Mouse (Mus musculus) frontal cortex, postnatal 10 days (tissue): ENCODE results near the gene Tbc1d30.

ENCODE experiments used
- DNase-seq, 2 experiments: peaks; one replicate each; pipeline ENCODE4 v3.0.0; 2022; ENCODE audit warnings: low spot score in 2 of 2, mixed read lengths in 1 of 2

Tbc1d30 gene

DNA sequence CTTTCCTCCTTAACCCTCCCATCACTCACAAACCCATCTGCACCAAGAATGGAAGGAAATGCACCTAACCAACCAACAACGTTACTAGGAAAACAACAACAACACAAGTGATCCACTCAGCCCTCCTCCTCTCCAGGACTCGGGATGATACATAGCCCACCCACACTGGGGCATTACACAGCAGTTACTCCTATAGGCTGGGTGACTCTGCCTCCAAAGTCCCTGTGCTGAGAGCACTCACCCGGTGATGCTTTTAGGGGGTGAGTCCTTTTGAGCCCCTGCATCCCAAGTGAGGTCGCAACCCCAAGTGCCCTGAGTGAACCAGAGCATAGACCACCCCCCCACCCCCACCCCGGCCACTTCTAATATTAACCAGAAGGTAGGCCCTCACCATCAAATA, 123.7 kb downstream of the Tbc1d30 start:
- DNase-seq = no peak

- DNase-seq = no peak
These were observed 125.4 kb downstream of the Tbc1d30 start for GRCm38 (mm10) chr10:121225636-121226035.

- DNase-seq = no peak
These were observed 128.2 kb downstream of the Tbc1d30 start for GRCm38 (mm10) chr10:121222881-121223280.

DNA sequence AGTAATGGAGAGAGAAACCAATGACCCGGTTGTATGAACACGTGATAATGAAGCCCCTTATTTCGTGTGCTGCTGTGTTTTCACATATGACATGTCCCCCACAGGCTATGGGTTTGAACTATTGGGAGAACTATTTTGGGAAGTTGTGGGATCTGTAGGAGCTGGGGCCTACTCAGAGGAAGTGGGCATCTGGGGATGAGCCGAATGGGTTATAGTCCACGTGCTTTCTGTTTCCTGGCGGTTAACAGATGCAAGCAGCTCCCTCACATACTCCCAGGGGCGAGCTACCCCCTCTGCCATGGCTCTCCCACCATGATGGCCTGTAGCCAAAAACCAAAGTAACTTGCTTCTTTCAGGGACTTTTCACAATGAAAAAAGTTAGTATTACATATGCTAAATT, 132.5 kb downstream of the Tbc1d30 start:
- no peak for DNase-seq

DNA sequence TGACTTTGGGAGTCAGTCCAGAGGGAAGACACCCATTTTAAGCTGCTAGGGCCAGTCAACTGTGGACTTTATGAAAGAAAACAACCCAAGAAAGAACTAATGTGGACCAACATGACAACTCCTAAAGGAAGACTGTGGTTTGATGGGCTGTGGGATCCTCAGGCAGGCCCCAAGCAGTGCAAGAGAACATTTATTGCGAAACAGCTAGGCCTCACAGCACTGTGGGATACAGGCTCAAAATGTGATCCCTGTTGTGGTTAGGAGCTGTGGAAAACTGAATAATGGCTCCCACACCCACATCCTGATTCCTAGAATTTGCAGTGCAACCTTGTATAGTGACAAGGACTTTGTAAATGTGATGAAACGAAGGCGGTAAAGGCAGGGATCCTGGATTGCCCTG, 134.3 kb downstream of the Tbc1d30 start:
- DNase-seq = no peak
